Mouse (Mus musculus) intestine, embryonic 14.5 days (tissue): Measurements from ENCODE around the gene Mkln1. TPM values are rescaled to one million over a fixed set of nuclear protein-coding genes. Genes with fewer than 3 reads are reported as not detected.

Experiments used
- ATAC-seq: fragments of 200-750 bp; cut with Nextera tagmentation; replicated peaks from 2 replicates; pipeline ENCODE4 v1.8.0; 2017; ENCODE audit warnings: low read depth, moderate number of reproducible peaks, moderate TSS enrichment, moderate library complexity; ENCODE audit not compliant: low FRiP score, low TSS enrichment
- DNase-seq: peaks from one replicate; pipeline ENCODE4 v3.0.0-alpha.2; 2018; ENCODE audit warnings: low spot score
- H3K27ac ChIP-seq: fragments of 300-500 bp; sonication (generic); 2 replicates; pipeline ENCODE4 v1.5.1; 2014; ENCODE audit warnings: low read depth, mild to moderate bottlenecking, control low read depth
- H3K27me3 ChIP-seq: fragments of 300-500 bp; sonication (generic); replicated peaks from 2 replicates; pipeline ENCODE4 v1.6.1; 2014; ENCODE audit warnings: low read length, control low read depth; ENCODE audit not compliant: control insufficient read depth, insufficient read depth
- H3K36me3 ChIP-seq: fragments of 300-500 bp; sonication (generic); 2 replicates; pipeline ENCODE4 v1.6.1; 2014; ENCODE audit warnings: low read length, control low read depth; ENCODE audit not compliant: control insufficient read depth, insufficient read depth
- H3K4me1 ChIP-seq: fragments of 300-500 bp; sonication (generic); replicated peaks from 2 replicates; pipeline ENCODE4 v1.6.1; 2014; ENCODE audit warnings: low read length, control low read depth, mixed read lengths; ENCODE audit not compliant: control insufficient read depth, insufficient read depth
- H3K4me2 ChIP-seq: fragments of 300-500 bp; sonication (generic); 2 replicates; pipeline ENCODE4 v1.6.1; 2014; ENCODE audit warnings: low read length
- H3K4me3 ChIP-seq: fragments of 300-500 bp; sonication (generic); 2 replicates; pipeline ENCODE4 v1.5.1; 2014; ENCODE audit warnings: low read depth, low read length, control low read depth, mixed read lengths
- H3K9ac ChIP-seq: fragments of 300-500 bp; sonication (generic); 2 replicates; pipeline ENCODE4 v1.6.1; 2014; ENCODE audit warnings: mild to moderate bottlenecking, low read length
- H3K9me3 ChIP-seq: fragments of 300-500 bp; sonication (generic); 2 replicates; pipeline ENCODE4 v1.6.1; 2016; ENCODE audit warnings: low read length, control low read depth; ENCODE audit not compliant: control insufficient read depth
- WGBS: fragments of 180-500 bp; shearing (Covaris S2); extraction: QIAGEN DNeasy Blood & Tissue Kit; methylation state at CpG from one replicate; pipeline ENCODE4 v1.1.7; 2014; 5-methylcytosine and 5-hydroxymethylcytosine counted together
- polyA plus RNA-seq: library from polyadenylated mRNA; unstranded; fragments of >200 nt; fragmentation: Nextera tagmentation; extraction: Ambion mirVana; gene quantifications from 2 replicates; pipeline ENCODE4 v1.2.1, GENCODE M21; 2014

Gene Mkln1
- polyA plus RNA-seq, 1 experiment from 2014 or later = 167 TPM

DNA sequence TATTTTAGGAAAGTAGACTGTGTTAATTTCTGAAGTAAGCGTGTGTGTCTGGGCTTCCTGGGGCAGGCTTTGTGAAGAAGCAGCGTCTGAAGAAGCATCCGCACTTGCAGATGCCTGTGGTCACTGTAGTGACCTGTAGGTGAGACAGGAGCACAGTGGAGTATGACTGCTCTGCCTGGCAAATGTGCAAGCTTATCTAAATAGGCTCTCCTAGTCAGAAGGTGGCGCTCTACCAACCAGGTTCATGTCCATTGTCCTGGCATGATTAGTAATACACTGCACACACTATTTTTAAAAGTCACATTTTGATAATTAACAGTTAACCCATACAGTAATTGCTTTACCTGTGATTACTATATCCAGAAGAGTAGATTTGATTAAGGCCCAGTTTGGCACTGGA, 79.7 kb downstream of the Mkln1 start:
- Histone ChIP-seq H3K27ac (no peak overlapping the region), H3K4me2 (no peak overlapping the region), H3K36me3 (peaks cover 45% of the 10 kb centered on the region), H3K9ac (no peak overlapping the region), H3K4me3 (no peak overlapping the region), H3K9me3 (no peaks in the 10 kb centered on the region), H3K27me3 (no peaks in the 10 kb centered on the region), H3K4me1 (no peaks in the 10 kb centered on the region)
- 79% methylated on average over 4 of the region's 4 CpGs for WGBS
- DNase-seq (no peak), ATAC-seq (no peak)

DNA sequence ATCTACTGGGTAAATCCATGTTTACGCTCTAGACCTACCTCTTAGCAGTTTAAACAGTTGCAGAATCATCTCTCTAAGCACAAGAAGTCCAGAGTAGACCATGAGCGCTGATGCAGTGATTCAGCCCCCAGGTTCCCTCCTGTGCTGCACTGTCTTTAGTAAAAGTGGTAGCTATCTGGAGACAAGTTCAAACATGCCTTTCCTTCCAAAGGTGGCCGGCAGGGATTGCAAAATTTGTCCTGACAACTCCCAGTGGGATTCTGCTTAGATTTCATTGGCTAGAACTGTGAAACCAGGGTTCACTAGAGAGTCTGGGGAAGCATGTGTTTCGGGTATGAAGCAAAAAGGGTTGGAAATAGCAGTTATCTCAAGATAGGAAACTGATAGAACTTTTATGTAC, 81.5 kb downstream of the Mkln1 start:
- Histone ChIP-seq H3K4me3 (no peak overlapping the region), H3K36me3 (peaks cover 39% of the 10 kb centered on the region), H3K4me1 (no peaks in the 10 kb centered on the region), H3K9ac (no peak overlapping the region), H3K27ac (no peak overlapping the region), H3K27me3 (no peaks in the 10 kb centered on the region), H3K9me3 (no peaks in the 10 kb centered on the region), H3K4me2 (no peak overlapping the region)
- WGBS = 90% methylated on average over 4 of the region's 4 CpGs
- no peak for ATAC-seq
- no peak for DNase-seq

DNA sequence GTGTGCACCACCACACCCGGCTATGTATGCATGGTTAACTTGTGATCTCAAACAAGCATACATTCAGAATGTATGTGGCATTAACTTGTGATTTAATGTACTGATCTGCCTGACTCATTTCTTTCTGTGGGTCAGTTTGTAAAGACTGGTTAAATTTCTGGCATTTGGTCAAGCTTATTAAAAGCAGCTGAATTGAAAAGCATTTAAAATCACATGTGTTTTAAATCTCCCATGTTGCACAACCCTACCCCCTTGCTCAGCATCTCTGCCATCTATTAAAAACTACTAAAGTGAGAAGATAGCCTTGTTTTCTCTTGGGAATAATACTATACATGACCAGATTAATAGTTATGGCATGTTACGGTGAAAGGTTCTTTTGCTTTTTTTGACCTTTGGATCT, 88.1 kb downstream of the Mkln1 start:
- Histone ChIP-seq H3K27ac (no peak overlapping the region), H3K9ac (no peak overlapping the region), H3K27me3 (no peaks in the 10 kb centered on the region), H3K36me3 (peaks cover 25% of the 10 kb centered on the region), H3K4me1 (no peaks in the 10 kb centered on the region), H3K4me3 (no peak overlapping the region), H3K9me3 (no peaks in the 10 kb centered on the region), H3K4me2 (no peak overlapping the region)
- 92% methylated on average over 2 of the region's 2 CpGs for WGBS
- no peak for DNase-seq
- no peak for ATAC-seq

DNA sequence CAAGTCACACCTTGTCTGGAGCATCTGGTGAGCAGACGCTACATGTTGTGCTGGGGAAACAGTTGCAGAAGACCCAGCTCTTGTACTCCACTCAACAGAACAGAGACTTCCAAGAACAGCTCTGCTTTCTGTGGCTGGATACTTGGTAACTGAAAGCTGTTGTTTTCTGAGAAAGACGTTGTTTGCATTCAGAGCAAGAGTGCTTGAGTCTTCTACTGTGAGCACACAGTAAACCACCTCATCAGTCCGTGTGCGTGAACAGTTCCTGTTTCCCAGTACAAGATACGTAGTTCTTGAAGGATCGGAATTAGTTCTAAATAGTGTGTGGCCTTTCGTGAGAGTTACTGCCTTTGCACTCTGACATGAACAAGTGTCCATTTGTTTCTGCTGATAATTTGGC, 91.4 kb downstream of the Mkln1 start:
- Histone ChIP-seq H3K27me3 (no peaks in the 10 kb centered on the region), H3K9me3 (no peaks in the 10 kb centered on the region), H3K4me2 (no peak overlapping the region), H3K4me3 (no peak overlapping the region), H3K27ac (no peak overlapping the region), H3K9ac (no peak overlapping the region), H3K36me3 (peaks cover 41% of the 10 kb centered on the region), H3K4me1 (no peaks in the 10 kb centered on the region)
- ATAC-seq (no peak), DNase-seq (no peak)
- 96% methylated on average over 7 of the region's 7 CpGs for WGBS

DNA sequence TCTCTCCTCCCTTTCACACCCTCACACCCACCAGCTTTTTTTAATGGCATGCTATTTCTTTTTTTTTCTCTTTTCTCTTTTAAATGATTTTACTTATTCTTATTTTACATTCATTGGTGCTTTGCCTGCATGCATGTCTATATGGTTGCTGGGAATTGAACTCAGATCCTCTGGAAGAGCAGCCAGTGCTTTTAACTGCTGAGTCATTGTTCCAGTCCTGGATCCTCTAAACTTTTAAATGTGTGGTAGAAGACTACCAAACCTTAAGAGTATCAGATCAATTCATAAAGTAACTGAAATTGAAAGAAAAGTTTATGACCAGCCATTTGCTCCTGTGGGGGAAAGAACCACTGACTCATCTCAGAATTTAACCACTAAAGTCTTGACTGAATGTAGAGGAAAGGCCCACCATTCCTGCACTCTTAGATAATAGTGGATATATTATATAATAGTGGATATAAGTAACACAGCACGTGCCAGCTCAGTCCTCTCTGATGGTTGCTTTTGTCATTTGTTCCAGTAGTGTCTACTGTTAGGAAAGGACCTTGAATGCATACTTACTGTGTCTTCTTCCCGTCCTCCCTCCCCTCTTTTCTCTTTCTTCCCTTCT, 96.7 kb downstream of the Mkln1 start:
- Histone ChIP-seq H3K4me3 (no peak overlapping the region), H3K9ac (no peak overlapping the region), H3K27ac (no peak overlapping the region), H3K36me3 (peaks cover 52% of the 10 kb centered on the region), H3K4me2 (no peak overlapping the region), H3K27me3 (no peaks in the 10 kb centered on the region), H3K9me3 (no peaks in the 10 kb centered on the region), H3K4me1 (no peaks in the 10 kb centered on the region)
- DNase-seq = no peak
- ATAC-seq = no peak
- 80% methylated on average over 2 of the region's 2 CpGs for WGBS

DNA sequence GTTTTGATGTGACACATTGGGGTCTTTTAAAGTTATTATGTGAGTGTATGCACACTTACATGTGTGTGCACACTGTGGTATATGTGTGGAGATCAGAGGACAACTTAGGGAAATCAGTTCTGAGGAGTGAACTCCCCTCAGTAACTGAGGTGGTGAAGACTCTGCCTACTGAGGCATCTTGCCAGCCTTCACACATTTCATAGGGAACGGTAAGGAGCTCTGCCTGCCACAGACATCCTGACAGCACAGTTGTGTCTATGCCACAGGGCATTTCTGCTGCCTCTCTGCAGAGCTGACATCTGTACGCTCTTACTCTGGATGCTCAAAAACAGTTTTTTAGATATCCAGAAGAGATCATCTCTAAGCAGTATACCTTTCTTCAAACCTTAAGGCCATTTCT, 97.7 kb downstream of the Mkln1 start:
- no peak for DNase-seq
- no peak for ATAC-seq
- Histone ChIP-seq H3K4me2 (no peak overlapping the region), H3K4me1 (no peaks in the 10 kb centered on the region), H3K9ac (no peak overlapping the region), H3K27ac (no peak overlapping the region), H3K4me3 (no peak overlapping the region), H3K27me3 (no peaks in the 10 kb centered on the region), H3K9me3 (no peaks in the 10 kb centered on the region), H3K36me3 (peaks cover 47% of the 10 kb centered on the region)
- WGBS = 98% methylated on average over 2 of the region's 2 CpGs

DNA sequence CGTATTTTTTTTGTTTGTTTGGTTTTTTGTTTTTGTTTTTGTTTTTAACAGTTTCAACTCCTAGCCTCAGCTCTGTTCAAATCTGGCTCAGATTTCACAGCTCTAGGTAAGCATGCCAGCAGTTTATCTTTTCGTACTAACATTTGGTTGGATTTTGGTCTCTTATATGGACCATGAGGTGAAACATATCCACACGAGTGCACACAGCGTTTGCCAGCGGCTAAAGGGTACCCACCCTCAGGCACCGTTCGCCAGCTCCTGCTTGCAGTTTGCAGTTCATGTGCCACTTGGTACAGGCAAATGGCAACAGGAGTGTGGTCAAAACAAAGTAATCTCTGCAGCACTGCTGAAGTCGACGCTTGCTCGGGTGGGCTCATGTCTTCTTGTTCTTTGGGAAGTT, 101.3 kb downstream of the Mkln1 start:
- no peak for DNase-seq
- peaks cover 47% of the 10 kb centered on the region for H3K36me3 ChIP-seq

DNA sequence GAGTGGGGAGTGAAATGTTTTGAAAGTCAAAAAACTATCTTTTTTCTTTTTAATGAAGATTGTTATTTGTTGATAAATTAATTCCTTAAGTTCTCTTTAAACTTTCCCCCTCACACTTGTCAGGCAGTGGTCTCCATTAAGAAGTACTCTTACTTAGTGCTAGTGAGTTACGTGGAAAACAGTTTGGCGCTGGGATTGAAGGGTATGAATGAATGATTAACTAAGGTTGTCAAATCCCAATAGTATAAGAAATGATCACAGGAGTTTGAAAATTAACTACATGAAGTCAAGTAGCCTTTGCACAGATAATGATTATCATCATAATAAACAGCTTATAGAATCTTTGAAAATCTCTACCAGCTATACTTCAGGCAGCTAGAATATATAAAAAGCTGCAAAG, 101.7 kb downstream of the Mkln1 start:
- 81% methylated on average over 2 of the region's 2 CpGs for WGBS
- ATAC-seq = no peak
- H3K27me3 ChIP-seq = no peaks in the 10 kb centered on the region

More for the DNA sequence above, 101.3 kb downstream of the Mkln1 start:
- H3K9ac ChIP-seq = no peak overlapping the region
- ATAC-seq = no peak
- no peaks in the 10 kb centered on the region for H3K27me3 ChIP-seq
- WGBS = 88% methylated on average over 10 of the region's 10 CpGs
- no peaks in the 10 kb centered on the region for H3K9me3 ChIP-seq
- no peak overlapping the region for H3K4me2 ChIP-seq
- no peaks in the 10 kb centered on the region for H3K4me1 ChIP-seq
- no peak overlapping the region for H3K4me3 ChIP-seq
- no peak overlapping the region for H3K27ac ChIP-seq

DNA sequence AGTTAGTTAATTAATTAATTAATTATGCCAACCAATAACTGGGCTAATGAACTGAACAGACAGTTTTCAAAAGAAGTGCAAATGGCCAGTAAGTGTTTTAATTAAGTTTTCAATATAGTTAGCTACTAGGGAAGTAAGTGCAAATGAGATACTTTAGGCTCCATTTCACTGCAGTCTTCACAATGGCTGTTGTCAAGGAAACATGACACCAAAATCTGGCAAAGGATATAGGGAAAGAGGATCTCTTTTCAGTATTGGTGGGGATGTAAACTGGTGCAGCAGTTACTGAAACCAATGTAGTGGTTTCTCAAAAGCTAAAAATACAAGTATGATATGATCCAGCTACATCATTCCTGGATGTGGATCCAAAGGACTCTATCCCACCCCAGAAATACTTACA, 102.2 kb downstream of the Mkln1 start:
- Histone ChIP-seq H3K9ac (no peak overlapping the region), H3K4me1 (no peaks in the 10 kb centered on the region), H3K4me3 (no peak overlapping the region), H3K27ac (no peak overlapping the region), H3K36me3 (peaks cover 50% of the 10 kb centered on the region), H3K4me2 (no peak overlapping the region), H3K9me3 (no peaks in the 10 kb centered on the region), H3K27me3 (no peaks in the 10 kb centered on the region)
- ATAC-seq = no peak
- DNase-seq = no peak

More for the DNA sequence above, 101.7 kb downstream of the Mkln1 start:
- no peak overlapping the region for H3K4me2 ChIP-seq
- no peaks in the 10 kb centered on the region for H3K4me1 ChIP-seq
- no peaks in the 10 kb centered on the region for H3K9me3 ChIP-seq
- peaks cover 50% of the 10 kb centered on the region for H3K36me3 ChIP-seq
- no peak for DNase-seq
- H3K4me3 ChIP-seq = no peak overlapping the region
- H3K27ac ChIP-seq = no peak overlapping the region
- H3K9ac ChIP-seq = no peak overlapping the region
